Mouse (Mus musculus): ENCODE results near the gene Thnsl1. TPM values are rescaled to one million over a fixed set of nuclear protein-coding genes. Genes with fewer than 3 reads are reported as not detected.
A peak's percentile ranks its signal among the peaks of the same experiment; 100 is the strongest.
"Not testable (repeated sequence)": the region's sequence is repeated elsewhere in the genome, so short reads cannot be mapped to it uniquely, and the experiment has no call there.

Gene Thnsl1
- polyA plus RNA-seq, 1 experiment = 5.1 TPM

- Histone ChIP-seq H3K4me3 (ENCODE audit: insufficient read depth, low read depth, low read length) (no peak overlapping the region), H3K27me3 (replicated peaks; ENCODE audit: control insufficient read depth, insufficient read depth, low read length) (no peaks in the 10 kb centered on the region), H3K36me3 (ENCODE audit: control insufficient read depth, insufficient read depth, low read length) (no peaks in the 10 kb centered on the region), H3K27ac (ENCODE audit: insufficient read depth, low read depth, low read length) (no peak overlapping the region), H3K4me1 (ENCODE audit: control insufficient read depth, insufficient read depth, low read length) (no peaks in the 10 kb centered on the region)
- TF ChIP-seq CTCF (conservative IDR thresholded peaks at IDR 0.05; ENCODE audit: insufficient read depth, insufficient read length, low read depth, low read length) (no peak), POLR2A (IDR thresholded peaks at IDR 0.05; ENCODE audit: low read depth, low read length) (no peak)
- WGBS = 49% methylated on average over 5 of the region's 5 CpGs
- peak; percentile 25 for DNase-seq
Observed at GRCm38 (mm10) chr2:21236846-21237245, 31.3 kb downstream of the Thnsl1 start.

GRCm38 (mm10) chr2:21244104-21244503 lies 38.6 kb downstream of the Thnsl1 start:
- not testable (repeated sequence) for H3K27ac ChIP-seq (ENCODE audit: insufficient read depth, low read depth, low read length); H3K36me3 ChIP-seq (ENCODE audit: control insufficient read depth, insufficient read depth, low read length); H3K4me1 ChIP-seq (ENCODE audit: control insufficient read depth, insufficient read depth, low read length); H3K27me3 ChIP-seq (replicated peaks; ENCODE audit: control insufficient read depth, insufficient read depth, low read length); H3K4me3 ChIP-seq (ENCODE audit: insufficient read depth, low read depth, low read length); DNase-seq
- 55% methylated on average over 4 of the region's 6 CpGs for WGBS

- TF ChIP-seq POLR2A (IDR thresholded peaks at IDR 0.05; ENCODE audit: low read depth, low read length) = no peak
- no peak for TF ChIP-seq CTCF (conservative IDR thresholded peaks at IDR 0.05; ENCODE audit: insufficient read depth, insufficient read length, low read depth, low read length)
- Histone ChIP-seq H3K4me1 (ENCODE audit: control insufficient read depth, insufficient read depth, low read length) (no peaks in the 10 kb centered on the region), H3K36me3 (ENCODE audit: control insufficient read depth, insufficient read depth, low read length) (no peaks in the 10 kb centered on the region), H3K27me3 (replicated peaks; ENCODE audit: control insufficient read depth, insufficient read depth, low read length) (no peaks in the 10 kb centered on the region), H3K27ac (ENCODE audit: insufficient read depth, low read depth, low read length) (no peak overlapping the region), H3K4me3 (ENCODE audit: insufficient read depth, low read depth, low read length) (no peak overlapping the region)
- WGBS = 74% methylated on average over 4 of the region's 4 CpGs
- DNase-seq = no peak
Observed at GRCm38 (mm10) chr2:21244986-21245385, 39.5 kb downstream of the Thnsl1 start.

GRCm38 (mm10) chr2:21245477-21246102 lies 40.1 kb downstream of the Thnsl1 start:
- peak; percentile 47 for DNase-seq

GRCm38 (mm10) chr2:21253644-21254043 lies 48.1 kb downstream of the Thnsl1 start:
- no peak for TF ChIP-seq POLR2A (IDR thresholded peaks at IDR 0.05; ENCODE audit: low read depth, low read length)
- TF ChIP-seq CTCF (conservative IDR thresholded peaks at IDR 0.05; ENCODE audit: insufficient read depth, insufficient read length, low read depth, low read length) = no peak
- DNase-seq = no peak
- H3K4me1 ChIP-seq (ENCODE audit: control insufficient read depth, insufficient read depth, low read length) = no peaks in the 10 kb centered on the region
- no peaks in the 10 kb centered on the region for H3K27me3 ChIP-seq (replicated peaks; ENCODE audit: control insufficient read depth, insufficient read depth, low read length)
- H3K36me3 ChIP-seq (ENCODE audit: control insufficient read depth, insufficient read depth, low read length) = no peaks in the 10 kb centered on the region
- H3K27ac ChIP-seq (ENCODE audit: insufficient read depth, low read depth, low read length) = no peak overlapping the region
- WGBS = 80% methylated on average over 3 of the region's 3 CpGs
- no peak overlapping the region for H3K4me3 ChIP-seq (ENCODE audit: insufficient read depth, low read depth, low read length)

More at GRCm38 (mm10) chr2:21245477-21246102, 40.1 kb downstream of the Thnsl1 start:
- H3K27ac ChIP-seq (ENCODE audit: insufficient read depth, low read depth, low read length) = no peak overlapping the region
- no peaks in the 10 kb centered on the region for H3K27me3 ChIP-seq (replicated peaks; ENCODE audit: control insufficient read depth, insufficient read depth, low read length)
- no peak overlapping the region for H3K4me3 ChIP-seq (ENCODE audit: insufficient read depth, low read depth, low read length)
- no peaks in the 10 kb centered on the region for H3K36me3 ChIP-seq (ENCODE audit: control insufficient read depth, insufficient read depth, low read length)
- no peak for TF ChIP-seq POLR2A (IDR thresholded peaks at IDR 0.05; ENCODE audit: low read depth, low read length)
- peak; percentile 44; the same call in 1 of the 2 replicates for TF ChIP-seq CTCF (conservative IDR thresholded peaks at IDR 0.05; ENCODE audit: insufficient read depth, insufficient read length, low read depth, low read length)
- WGBS = 47% methylated on average over 2 of the region's 2 CpGs
- no peaks in the 10 kb centered on the region for H3K4me1 ChIP-seq (ENCODE audit: control insufficient read depth, insufficient read depth, low read length)

GRCm38 (mm10) chr2:21254308-21254707 lies 48.8 kb downstream of the Thnsl1 start:
- Histone ChIP-seq H3K36me3 (ENCODE audit: control insufficient read depth, insufficient read depth, low read length) (no peaks in the 10 kb centered on the region), H3K4me3 (ENCODE audit: insufficient read depth, low read depth, low read length) (no peak overlapping the region), H3K27ac (ENCODE audit: insufficient read depth, low read depth, low read length) (no peak overlapping the region), H3K27me3 (replicated peaks; ENCODE audit: control insufficient read depth, insufficient read depth, low read length) (no peaks in the 10 kb centered on the region), H3K4me1 (ENCODE audit: control insufficient read depth, insufficient read depth, low read length) (peaks cover 5% of the 10 kb centered on the region; the same call in 1 of the 2 replicates)
- DNase-seq = no peak
- TF ChIP-seq CTCF (conservative IDR thresholded peaks at IDR 0.05; ENCODE audit: insufficient read depth, insufficient read length, low read depth, low read length) = no peak
- no peak for TF ChIP-seq POLR2A (IDR thresholded peaks at IDR 0.05; ENCODE audit: low read depth, low read length)

- no peak for DNase-seq
- no peak overlapping the region for H3K4me3 ChIP-seq (ENCODE audit: insufficient read depth, low read depth, low read length)
- H3K36me3 ChIP-seq (ENCODE audit: control insufficient read depth, insufficient read depth, low read length) = no peaks in the 10 kb centered on the region
- H3K4me1 ChIP-seq (ENCODE audit: control insufficient read depth, insufficient read depth, low read length) = peaks cover 5% of the 10 kb centered on the region; the same call in 1 of the 2 replicates
- TF ChIP-seq POLR2A (IDR thresholded peaks at IDR 0.05; ENCODE audit: low read depth, low read length) (no peak), CTCF (conservative IDR thresholded peaks at IDR 0.05; ENCODE audit: insufficient read depth, insufficient read length, low read depth, low read length) (no peak)
- no peaks in the 10 kb centered on the region for H3K27me3 ChIP-seq (replicated peaks; ENCODE audit: control insufficient read depth, insufficient read depth, low read length)
- no peak overlapping the region for H3K27ac ChIP-seq (ENCODE audit: insufficient read depth, low read depth, low read length)
- WGBS = 79% methylated on average over 4 of the region's 4 CpGs
Observed at GRCm38 (mm10) chr2:21258281-21258680, 52.8 kb downstream of the Thnsl1 start.
